Mouse (Mus musculus): ENCODE measurements around the gene Gm3336.

Gene Gm3336

DNA sequence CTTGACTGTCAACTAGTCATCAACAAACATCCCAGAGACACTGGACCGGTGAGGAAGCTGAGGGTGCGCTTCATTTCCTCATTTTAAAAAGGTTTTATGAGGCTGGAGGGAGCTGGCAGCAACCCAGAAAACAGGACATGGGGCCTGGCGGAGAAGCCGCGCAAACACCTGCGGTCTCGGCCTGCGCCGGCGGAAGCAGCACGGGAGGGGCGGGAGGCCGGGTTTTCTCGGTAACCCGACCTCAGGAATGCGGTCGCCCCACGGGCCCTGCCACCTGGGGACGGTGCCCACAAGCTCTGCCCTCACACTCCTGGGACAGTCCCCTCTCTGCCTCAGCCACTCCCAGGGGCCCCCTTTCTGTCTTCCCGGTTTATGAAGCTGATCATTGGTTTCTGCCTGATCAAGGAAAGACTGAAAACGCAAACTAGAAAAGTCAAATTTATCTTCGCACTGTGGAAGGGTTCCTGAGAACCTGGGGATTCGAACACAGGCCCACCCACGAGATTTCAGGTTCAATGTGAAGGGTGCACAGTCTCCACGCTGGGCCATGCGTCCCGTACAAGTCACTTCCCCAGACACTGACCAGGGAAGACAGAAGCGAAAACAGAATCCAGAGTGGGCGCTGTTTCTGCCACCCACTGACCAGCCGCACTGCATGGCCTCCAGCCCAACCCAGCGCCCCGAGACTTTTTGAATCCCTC lies 22.9 kb upstream of the Gm3336 start:
- no peak for DNase-seq (ENCODE audit: low spot score)

DNA sequence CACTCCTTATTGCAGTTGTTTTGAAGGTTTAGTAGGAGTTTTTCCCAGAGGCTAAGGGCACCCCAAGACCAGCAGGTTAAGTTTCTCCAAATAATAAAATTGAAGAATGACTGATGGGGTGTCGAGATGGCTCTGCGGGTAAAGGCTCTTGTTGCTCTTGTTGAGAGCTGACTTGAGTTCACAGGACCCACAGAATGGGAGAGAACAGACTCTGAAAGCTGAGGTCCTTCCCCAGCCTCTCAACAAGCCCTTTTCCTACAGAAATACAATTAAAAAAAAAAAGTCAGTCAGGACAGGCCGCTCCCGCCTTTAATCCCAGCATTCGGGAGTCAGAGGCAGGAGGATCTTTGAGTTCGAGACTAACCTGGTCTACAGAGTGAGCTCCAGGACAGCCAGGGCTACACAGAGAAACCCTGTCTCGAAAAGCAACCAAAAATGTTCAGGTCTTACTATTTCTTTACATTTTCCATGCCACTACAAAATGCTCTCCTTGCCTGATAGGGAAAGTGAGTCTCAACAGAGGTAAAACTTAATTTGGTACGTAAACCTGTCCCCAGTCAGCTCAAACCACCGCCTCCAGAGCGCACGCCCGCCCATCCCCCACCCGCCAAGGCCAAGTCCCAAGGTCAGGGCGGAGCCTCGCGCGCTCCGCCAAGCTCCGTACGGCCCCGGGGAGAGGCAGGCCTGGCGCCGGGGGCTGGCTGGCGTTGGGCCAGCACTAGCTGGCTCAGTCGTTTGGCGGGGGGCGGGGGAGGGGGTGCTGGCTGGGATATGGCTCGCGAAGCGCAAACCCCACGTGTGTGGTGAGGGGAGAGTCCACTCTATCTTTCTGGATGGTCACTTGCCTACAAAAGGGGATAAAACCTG lies 22.1 kb upstream of the Gm3336 start:
- DNase-seq (ENCODE audit: low spot score): peak; percentile 84

DNA sequence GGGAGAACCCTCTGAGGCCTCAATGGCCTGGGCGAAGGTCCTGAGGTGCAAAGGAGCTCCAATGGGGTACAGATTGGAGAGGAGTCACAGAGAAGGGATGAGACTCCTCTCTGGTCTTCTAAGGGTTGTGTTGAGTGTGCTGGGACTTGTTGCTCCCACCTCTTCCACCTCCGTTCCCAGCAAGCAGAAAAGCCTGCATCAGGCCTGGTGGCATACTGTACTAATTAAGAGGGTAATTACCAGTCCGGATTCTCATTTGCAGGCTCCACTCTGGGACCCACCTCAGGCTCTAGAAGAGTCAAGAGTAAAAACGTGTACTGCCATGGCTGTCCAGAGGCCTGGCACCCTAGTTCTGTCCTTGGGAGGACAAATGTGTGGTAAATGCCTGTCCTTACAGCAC lies 21.4 kb upstream of the Gm3336 start:
- no peak for DNase-seq (ENCODE audit: low spot score)

DNA sequence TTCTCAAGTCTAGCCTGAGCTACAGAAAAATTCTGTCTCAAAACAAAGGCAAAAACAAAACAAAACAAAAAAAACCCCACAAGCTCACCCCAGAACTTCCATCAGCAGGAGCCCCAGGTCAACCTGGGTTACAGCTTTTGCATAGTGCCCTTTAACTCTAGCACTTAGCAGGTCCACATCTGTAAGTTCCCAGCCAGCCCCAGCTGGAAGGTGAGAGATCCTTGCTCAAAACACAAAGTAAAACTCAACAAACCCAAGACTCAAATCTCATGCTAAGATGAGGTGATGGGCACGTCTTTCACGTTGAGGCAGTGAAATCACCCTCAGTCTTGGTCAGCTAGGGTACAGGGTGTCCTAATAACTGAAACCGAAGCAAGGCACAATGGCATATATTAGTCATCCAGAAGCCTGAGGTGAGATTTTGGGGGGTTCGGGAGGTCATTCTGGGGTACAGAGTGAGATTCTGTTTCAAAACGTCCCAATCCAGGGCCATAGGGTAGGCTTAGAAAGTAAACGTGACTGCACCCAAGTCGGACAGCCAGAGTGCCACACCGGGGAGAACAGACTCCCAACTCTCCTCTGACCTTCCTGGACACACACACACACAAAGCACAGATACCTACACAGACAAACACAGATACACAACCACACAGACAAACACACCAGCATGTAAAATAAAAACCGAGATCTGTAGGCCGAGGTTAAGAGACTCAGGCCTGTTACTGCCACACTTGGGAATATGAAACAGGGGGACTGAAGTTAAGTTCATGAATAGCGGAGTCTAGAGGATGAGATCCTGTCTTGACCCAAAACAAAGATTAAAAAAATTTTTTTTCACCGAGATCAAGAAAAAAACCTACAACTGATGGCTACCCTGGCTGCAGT lies 20.7 kb upstream of the Gm3336 start:
- DNase-seq (ENCODE audit: low spot score): no peak

DNA sequence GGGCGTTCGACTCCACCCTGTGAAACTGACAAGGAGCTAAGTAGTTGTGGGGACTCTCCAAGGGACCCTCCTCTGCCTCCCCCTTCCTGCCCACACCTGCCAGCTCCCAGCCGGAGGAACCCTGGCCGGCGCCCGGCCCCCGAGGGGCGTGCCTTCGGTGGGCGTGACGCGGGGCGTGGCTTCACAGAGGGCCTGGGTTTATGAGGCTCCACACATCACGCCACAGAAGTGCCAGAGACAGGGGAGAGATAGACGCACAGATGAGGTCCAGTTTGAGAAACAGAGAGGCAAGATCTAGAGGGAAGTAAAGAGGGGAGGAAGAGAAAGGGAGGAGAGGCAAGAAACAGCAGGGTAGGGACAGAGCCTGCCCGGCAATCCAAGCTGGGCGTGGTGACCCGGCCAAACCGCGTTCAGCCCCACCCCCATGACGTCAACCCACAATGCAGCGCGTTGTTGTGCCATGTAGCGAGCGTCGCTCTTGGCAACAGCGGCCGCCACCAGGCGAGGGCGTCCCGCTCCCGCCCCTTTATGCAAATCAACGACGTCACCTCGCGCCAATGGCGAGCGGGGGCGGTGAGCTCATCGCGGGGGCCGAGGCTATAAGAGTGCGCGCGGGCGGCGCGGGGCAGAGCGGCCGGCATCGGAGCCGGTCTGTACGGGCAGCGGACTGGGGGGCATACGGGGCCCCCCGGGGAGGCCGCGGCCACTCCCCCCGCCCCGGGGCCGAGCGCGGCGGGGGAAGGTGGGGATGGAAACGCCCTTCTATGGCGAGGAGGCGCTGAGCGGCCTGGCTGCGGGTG lies 19.8 kb upstream of the Gm3336 start, which contains the start of gene Jund:
Jund (plus strand) TSS at position 640 of the 800 bp plus-strand sequence.
- peak; percentile 98 for DNase-seq (ENCODE audit: low spot score)

DNA sequence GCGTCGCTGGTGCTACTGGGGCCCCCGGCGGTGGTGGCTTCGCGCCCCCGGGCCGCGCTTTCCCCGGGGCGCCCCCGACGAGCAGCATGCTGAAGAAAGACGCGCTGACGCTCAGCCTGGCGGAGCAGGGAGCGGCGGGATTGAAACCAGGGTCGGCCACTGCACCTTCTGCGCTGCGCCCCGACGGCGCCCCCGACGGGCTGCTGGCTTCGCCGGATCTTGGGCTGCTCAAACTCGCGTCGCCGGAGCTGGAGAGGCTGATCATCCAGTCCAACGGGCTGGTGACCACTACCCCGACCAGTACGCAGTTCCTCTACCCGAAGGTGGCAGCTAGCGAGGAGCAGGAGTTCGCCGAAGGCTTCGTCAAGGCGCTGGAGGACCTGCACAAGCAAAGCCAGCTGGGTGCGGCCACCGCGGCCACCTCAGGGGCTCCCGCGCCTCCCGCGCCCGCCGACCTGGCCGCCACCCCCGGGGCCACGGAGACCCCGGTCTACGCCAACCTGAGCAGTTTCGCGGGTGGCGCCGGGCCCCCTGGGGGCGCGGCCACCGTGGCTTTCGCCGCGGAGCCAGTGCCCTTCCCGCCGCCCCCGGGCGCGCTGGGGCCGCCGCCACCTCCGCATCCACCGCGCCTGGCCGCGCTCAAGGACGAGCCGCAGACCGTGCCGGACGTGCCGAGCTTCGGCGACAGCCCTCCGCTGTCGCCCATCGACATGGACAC lies 19.1 kb upstream of the Gm3336 start:
- DNase-seq (ENCODE audit: low spot score): no peak

DNA sequence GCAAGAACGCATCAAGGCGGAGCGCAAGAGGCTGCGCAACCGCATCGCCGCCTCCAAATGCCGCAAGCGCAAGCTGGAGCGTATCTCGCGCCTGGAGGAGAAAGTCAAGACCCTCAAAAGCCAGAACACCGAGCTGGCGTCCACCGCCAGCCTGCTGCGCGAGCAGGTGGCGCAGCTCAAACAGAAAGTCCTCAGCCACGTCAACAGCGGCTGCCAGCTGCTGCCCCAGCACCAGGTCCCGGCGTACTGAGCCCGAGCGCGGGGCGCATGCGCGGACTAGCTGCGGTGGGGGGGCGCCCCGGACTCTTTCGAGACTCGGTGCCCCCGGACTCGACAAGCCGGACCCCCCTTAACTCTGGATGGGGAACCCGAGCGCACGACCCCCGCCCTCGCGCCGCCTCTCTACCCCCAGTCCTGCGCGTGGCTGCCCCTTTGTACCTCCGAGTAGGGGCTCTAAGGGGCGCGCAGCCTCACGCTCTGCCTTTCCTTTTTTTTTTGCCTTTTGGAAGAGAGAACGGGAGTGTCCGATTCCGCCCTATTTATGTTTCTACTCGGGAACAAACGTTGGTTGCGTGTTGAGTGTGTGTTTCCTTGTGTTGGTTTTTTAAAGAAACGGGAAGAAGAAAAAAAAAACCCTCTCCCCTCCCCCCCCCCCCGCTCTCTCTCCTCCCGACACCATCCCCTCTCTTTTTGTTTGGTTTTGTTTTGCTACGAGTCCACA lies 18.3 kb upstream of the Gm3336 start:
- peak; percentile 79 for DNase-seq (ENCODE audit: low spot score)

DNA sequence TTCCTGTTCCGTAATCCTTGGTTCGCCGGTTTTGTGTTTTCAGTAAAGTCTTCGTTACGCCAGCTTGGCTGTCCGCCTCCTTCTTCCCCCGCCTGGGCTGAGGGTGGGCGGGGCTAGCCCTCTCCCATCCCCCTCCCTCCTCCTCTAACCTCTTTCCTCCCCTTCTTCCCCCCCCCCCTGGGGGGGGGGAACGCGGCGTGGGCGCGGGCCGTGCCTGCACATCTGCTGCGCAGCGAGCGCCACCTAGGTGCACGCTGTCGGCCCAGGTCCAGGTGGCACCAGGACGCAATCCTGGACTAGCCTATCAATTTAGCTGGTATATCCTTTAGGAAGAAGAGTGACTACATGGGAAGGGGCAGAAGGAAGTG lies 17.8 kb upstream of the Gm3336 start:
- peak; percentile 93 for DNase-seq (ENCODE audit: low spot score)

DNA sequence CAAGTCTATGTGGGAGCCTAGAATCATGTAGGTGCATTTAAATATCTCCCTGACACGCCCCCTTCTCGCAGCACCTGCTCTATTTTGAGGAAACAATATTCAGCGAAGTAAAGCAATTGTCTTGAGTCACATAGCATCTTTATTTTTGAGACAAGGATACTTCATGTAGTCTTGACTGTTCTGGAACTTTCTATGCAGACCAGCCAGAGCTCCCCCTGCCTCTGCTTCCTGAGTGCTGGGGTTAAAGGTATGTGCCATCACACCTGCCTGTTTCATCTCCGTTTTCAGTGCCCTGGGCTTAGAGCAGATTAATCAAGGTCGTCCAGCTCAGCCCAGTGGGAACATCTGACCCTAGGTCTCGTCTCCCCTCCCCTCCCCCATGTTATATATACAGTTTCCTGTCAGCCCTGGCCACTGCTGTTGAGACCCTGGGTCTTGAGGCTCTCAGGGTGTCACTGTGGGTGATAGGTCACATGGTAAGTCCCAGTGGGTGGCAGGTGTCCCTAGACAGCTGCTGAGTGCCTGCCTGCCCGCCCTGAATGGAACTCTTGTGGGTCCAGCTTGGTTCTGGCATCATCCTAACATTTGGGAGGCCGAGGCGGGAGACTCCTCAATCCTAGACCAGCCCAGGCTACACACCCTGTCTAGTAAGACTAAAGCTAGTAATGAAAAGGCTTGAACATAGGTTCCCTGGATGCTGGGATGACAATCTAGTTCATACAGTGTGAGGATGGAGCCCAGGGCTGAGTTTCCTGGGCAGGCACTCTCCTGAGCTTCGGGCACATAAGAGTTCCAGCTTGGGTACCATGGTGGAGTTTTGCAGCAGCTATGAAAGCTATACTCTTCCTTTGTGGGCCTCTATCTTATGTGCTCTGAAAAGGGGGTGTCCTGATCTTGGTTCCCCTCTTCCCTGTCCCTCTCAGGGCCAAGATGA lies 17.0 kb upstream of the Gm3336 start:
- DNase-seq (ENCODE audit: low spot score): no peak

DNA sequence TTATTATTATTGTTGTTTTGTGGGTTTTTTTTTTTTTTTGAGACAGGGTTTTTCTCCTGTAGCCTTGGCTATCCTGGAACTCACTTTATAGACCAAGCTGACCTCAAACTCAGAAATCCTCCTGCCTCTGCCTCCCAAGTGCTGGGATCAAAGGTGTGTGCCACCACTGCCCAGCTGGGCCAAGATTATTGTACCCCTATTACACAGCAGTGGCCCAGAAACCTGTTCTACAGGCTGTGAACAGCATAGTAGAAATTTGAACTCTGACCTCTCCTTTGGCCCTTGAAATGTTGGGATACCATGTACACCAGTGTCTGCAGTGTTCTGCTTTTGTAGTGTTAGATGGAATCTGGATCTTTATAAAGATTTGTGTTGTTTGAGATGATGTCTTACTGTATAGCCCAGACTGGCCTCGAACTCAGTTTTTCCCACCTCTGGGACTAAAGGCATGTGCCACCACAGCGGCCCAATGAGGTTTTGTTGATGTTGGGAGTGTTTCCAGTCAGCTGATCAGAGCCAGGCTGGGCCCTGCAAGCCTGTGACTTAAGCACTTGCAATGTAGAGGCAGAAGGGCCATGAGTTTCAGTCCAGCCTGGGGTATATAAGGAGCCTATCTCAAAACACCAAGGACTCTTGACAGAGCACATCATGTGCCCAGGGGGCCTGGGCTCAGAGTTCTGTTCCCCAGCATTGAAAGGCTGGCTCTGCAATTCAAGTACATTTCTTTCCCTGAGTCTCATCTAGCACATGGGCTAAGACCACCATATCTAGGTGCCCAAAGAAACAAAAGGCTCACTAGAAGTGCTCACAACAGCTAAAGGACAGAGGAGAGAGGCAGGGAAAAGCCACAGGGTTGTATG lies 16.1 kb upstream of the Gm3336 start:
- no peak for DNase-seq (ENCODE audit: low spot score)

DNA sequence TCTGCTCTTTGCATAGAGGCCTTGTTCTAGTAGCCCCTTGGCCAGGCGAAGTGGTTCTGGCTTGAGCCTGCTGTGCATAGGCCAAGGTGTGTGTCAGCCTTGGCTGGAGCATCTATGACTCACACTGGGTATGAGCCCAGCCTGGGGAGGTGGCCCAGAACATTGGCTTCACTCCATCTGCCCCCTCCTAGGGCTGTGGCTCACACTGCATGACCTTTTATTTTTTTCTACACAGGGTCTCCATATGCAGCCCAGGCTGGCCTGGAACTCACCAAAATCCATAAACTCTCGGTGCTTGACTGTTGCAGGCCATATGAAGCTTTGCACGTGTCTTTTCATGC lies 15.5 kb upstream of the Gm3336 start:
- DNase-seq (ENCODE audit: low spot score): no peak

DNA sequence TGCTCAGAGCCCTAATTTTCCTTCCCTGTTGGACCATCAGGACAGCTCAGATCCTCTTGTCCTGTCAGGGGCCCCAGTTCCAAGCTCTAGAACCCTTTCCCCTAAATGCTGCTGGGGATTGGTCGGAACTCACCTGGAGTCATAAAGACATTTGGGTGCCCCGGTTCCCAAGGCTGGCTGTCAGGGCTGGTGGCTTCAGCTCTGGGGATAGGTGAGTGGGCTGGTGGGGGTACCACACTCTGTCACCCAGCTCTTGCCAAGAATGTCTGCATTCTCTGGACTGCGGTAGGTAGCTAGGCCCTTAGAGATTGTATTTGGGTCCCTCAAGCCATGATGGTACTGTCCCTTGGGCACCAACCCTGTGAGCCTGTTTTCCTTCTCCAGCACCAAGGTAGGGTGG lies 15.1 kb upstream of the Gm3336 start, which contains the start of gene Iqcn:
Iqcn (plus strand) TSS at position 171 of the 400 bp plus-strand sequence.
- no peak for DNase-seq (ENCODE audit: low spot score)

DNA sequence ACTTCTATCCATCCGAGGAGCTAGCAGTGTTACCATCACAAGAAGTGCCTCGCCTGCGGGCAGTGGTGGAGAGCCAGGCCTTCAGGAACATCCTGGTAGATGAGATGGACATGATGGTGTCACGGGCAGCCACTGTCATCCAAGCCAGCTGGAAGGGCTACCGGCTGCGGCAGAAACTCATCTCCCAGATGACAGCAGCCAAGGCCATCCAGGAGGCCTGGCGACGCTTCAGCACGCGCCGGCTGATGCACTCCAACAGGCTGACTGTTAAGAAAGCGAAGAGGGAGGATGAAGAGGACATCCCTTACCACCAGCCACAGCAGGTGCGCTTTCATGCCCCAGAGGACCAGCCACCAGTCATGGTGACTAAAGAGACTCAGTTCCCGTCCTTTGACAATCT lies 10.1 kb upstream of the Gm3336 start:
- no peak for DNase-seq (ENCODE audit: low spot score)

DNA sequence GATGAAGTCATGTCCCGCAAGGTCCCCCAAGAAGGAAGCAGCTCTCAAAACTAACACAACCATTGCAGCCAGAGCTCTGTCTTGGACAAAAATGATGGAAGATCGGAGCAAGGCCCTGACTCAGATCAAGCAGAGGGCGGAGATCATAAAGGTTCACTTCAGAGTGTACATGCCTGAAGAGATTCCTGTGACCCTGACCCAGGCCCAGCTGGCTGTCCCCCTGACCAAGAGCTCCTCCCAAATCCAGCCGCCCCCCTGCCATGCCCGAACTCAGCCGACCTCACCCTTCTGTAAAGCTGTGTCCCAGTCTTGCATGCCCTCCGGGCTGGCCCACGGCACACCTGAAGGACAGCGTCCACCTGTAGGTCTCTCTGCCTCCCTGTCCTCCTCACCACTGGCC lies 8.5 kb upstream of the Gm3336 start:
- DNase-seq (ENCODE audit: low spot score): no peak

DNA sequence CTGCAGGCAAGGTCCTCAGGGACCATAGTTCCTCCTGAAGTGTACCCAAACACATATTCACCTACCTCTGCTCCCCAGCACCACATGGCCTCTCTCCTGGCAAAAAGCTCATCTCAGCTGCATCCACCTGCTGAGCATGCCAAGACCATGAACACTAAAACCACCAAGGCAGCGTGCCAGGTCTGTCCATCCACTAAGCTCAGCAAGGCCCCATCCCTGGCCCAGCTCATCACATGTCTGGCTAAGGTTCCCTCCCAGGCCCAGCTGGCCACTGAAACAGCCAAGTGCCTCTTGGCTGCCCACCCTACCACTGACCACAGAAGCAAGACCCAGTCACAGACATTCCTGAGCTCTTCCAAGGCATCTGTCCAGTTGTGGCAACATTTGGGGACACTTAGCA lies 8.0 kb upstream of the Gm3336 start:
- no peak for DNase-seq (ENCODE audit: low spot score)

DNA sequence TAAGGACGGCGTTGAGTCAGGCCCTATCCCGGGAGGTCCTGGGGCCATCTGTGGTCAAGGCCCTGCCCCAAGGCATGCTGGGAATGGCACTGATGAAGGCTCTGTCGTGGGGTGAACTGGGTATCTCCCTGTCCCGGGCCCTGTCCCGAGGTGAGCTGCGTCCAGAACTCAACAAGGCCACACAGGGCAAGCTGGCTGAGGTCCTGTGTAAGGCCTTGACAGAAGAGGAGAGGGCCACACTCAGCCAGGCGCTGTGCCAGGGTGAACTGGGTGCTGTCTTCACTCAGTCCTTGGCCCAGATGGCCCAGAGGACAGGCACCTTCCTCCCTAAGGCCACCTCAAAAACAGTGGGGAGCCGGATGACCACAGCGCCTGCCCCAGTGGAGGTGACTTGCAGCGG lies 7.3 kb upstream of the Gm3336 start:
- no peak for DNase-seq (ENCODE audit: low spot score)

DNA sequence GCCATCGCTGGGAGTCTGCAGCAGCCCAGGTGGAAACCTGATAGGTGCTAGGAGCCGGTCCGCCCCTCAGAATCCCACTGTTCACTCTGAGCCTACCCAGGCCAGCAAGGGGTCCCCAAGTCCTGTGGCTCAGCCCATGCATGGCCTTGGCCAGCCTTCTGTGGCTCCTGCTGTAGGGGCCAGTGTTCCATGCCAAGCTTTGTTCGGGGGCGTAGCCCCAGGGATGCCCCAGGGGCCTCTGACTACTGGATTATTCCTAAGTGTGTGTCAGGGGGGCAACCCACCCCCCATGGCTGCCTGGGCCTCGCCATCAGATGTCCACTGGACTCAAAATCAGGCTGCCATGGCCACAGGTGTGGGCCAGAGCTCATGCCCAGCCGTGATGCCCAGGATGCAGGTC lies 4.4 kb upstream of the Gm3336 start:
- no peak for DNase-seq (ENCODE audit: low spot score)

DNA sequence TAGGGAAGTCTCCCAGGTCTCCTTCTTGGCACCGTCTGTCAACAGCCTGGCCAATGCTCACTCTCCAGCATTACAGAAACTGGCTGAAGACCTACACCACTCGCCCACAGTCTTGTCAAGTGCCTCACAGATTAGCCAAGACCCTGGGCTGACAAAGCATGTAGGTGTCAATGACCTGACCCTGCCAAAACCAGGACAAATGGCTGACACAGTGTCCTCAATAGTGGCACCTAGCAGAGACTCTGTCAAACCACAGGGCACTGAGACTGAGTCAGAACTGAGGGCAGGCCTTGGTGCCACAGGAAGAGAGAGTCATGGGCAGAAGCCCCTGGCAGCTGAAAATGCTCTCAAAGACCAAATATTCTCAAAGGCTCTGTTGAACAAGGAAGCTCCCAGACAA lies 3.3 kb upstream of the Gm3336 start:
- DNase-seq (ENCODE audit: low spot score): no peak

Measured in yolk sac, embryonic 10.5 days (tissue).